Mouse (Mus musculus): Measurements from ENCODE around the gene Tppp3.

DNA sequence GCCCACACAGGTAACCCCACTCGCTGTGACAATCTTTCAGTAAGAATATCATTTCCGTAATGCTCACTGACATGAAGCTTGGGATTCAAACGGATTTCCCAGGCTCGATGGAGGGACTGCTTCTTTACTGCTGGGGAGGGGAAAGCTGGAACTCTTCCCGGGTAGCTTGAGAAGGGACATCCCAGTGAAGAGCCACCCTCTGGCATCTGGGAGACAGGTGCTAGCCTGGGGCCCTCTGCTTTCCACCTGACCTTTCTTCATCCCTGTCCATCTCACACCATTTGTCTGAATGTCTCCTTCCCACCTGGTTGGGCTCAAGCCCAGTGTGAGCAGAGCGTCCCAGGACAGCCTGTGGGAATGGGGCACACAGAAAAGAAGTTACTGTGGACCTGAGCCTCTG is 5.1 kb downstream of the Tppp3 start:
- TF ChIP-seq POLR2A (IDR thresholded peaks at IDR 0.05; ENCODE audit: low read depth, low read length) = no peak
- TF ChIP-seq CTCF (conservative IDR thresholded peaks at IDR 0.05; ENCODE audit: insufficient read depth, insufficient read length, low read depth, low read length) = no peak

Measured in kidney, adult 2 months (tissue).